Mouse (Mus musculus) stomach, postnatal 0 days (tissue): Measurements from ENCODE around the gene BC029722.
A peak's percentile ranks its signal among the peaks of the same experiment; 100 is the strongest.

Experiments
- CTCF ChIP-seq: IDR thresholded peaks from 2 replicates; pipeline ENCODE4 v1.5.1; 2016; ENCODE audit warnings: antibody characterized with exemption, low read depth, mild to moderate bottlenecking, moderate library complexity
- EP300 ChIP-seq: optimal IDR thresholded peaks from 2 replicates; pipeline ENCODE3; 2016; ENCODE audit warnings: antibody characterized with exemption

DNA sequence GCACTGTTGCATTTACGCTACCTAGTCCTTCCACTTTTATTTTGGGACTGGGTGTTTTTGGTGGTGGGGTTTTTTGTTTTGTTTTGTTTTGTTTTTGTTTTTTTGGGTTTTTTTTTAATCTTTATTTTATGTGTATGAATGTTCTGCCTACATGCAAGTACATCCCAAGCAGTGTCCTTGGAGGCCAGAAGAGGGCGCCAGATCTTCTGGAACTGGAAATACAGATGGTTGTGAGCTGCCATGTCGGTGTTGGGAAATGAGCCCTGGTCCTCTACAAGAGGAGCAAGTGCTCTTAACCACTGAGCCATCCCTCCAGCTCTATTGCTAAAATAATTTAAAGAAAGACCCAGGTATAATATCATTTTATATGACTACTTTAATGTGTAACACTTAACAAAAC, 16.5 kb downstream of the BC029722 start:
- TF ChIP-seq CTCF (peak; percentile 53), EP300 (no peak)
